Mouse (Mus musculus) G1E (cell line): ENCODE measurements at regions not wholly inside any gene's neighbourhood (a gene's known extent, or its start where the extent isn't known, plus 50 kb on each side); places are given as distances from the start of the nearest gene placed in this dataset.

Source experiments
- CTCF ChIP-seq: IDR thresholded peaks from 2 replicates; pipeline ENCODE4 v1.5.1; 2012; ENCODE audit warnings: low read depth, low read length, inconsistent platforms, mixed read lengths
- GATA1 ChIP-seq: IDR thresholded peaks from 2 replicates; pipeline ENCODE4 v1.6.1; 2012; ENCODE audit warnings: borderline replicate concordance, low read length, inconsistent platforms, mixed read lengths

DNA sequence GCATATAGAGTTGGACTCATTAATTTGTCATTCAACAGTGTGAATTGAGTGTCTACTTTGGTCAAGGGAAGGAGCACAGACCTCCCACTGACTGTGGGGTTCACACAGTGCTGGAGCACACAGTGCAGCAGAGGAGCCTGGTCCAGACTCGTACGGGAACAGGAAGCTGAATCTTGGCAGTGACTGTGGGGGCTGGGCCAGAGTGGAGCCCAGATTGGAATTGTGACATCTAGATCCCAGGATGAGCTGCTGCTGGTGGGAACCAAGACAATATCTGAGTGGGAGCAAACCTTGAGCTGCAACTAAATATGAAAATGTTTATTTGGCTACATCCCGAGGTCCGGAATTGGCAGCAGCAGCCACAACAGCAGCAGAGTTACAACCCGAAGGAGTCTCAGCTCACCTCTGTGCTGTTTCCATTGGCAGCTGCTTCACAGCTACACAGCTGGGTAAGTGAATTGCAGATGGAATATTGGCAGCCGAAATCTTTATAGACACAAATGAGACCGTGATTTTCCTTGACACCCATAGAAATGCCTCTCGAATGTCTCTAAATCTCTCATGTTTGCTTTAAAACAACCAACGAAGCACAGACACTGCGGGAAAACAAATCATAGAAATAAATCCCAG, 181.5 kb downstream of the Dad1 start:
- TF ChIP-seq CTCF = no peak
- no peak for TF ChIP-seq GATA1
